ENCODE assay signal across 8 mouse cellular contexts in the genomic region with DNA sequence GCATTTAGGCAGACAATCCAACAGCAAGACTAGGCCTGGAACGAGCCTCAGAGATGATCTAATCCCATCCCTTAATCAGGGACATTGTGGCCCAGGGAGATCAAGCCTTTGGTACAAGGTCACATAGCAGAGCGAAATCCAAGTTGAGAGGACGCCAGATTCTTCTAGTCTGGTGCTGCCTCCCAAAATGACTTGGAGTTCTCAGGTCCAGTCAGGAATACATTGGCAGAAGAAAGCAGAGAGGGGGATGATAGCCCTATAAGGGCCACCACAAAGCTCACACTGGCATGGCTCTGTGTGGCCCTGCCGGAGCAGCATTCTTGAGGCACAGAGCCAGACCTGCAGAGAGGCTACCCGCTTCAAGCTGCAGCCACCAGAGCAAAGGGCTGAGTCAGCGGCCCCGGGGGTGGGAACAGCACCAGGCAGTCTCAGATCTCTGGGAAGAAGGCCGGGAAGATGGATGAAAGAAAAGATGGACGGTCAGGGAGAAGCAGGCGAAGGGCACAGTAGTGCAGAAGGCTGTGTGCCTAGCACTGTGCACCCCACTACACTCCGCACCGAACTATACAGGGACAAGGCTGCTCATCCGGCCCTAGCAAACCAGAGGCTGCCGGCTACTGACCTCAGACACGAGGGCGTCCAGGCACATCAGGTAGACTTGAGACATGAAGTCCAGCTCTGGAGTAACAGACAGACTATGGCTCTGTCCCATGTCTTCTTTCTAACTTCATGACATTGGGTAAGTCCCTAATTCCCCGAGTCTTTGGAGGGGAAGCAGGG. TPM values are rescaled to one million over a fixed set of nuclear protein-coding genes. Genes with fewer than 3 reads are reported as not detected.
DNase-seq lines count a peak whose midpoint lies in the region; ATAC-seq lines count a peak whose summit lies in the region.

A gene (minus strand): TSS at position 746 of the 780 bp plus-strand sequence.

- WGBS in neural tube, embryonic 11.5 days: 72% methylated on average over 17 of the region's 17 CpGs
- WGBS in embryonic facial prominence, embryonic 10.5 days: 73% methylated on average over 17 of the region's 17 CpGs
- 61% methylated on average over 17 of the region's 17 CpGs for WGBS in heart, embryonic 11.5 days (ENCODE audit: insufficient replicate concordance)
- 65% methylated on average over 17 of the region's 17 CpGs for WGBS in kidney, embryonic 16.5 days

- no peaks in the 10 kb centered on the region for H3K36me3 ChIP-seq in neural tube, embryonic 11.5 days (ENCODE audit: control insufficient read depth, insufficient read depth, low read length)
- H3K36me3 ChIP-seq in embryonic facial prominence, embryonic 10.5 days (replicated peaks): no peaks in the 10 kb centered on the region
- H3K36me3 ChIP-seq in heart, embryonic 11.5 days (ENCODE audit: control insufficient read depth, insufficient read depth, low read length): no peaks in the 10 kb centered on the region
- H3K36me3 ChIP-seq in kidney, embryonic 16.5 days (ENCODE audit: insufficient read depth, low read length): no peaks in the 10 kb centered on the region

- no peak for DNase-seq in neural tube, embryonic 11.5 days (ENCODE audit: low spot score)
- DNase-seq in neural tube, embryonic 10.5 days (ENCODE audit: extremely low spot score, low spot score): no peak
- DNase-seq in embryonic facial prominence, embryonic 10.5 days (ENCODE audit: low spot score): no peak
- peak; percentile 41 to 67 for DNase-seq in lung, postnatal 4 days
- no peak for DNase-seq in frontal cortex, postnatal 14 days (ENCODE audit: low spot score in 2 of 2)

- peak within 1 kb of the TSS; percentile 51 for H3K4me2 ChIP-seq in neural tube, embryonic 11.5 days (ENCODE audit: low read depth)
- peak within 1 kb of the TSS; percentile 64 for H3K4me2 ChIP-seq in heart, embryonic 11.5 days
- H3K4me2 ChIP-seq in kidney, embryonic 16.5 days (replicated peaks; ENCODE audit: low read depth, low read length): peak within 1 kb of the TSS; percentile 56

- peak within 1 kb of the TSS; percentile 15 for H3K4me3 ChIP-seq in neural tube, embryonic 11.5 days (ENCODE audit: low read depth, low read length)
- H3K4me3 ChIP-seq in embryonic facial prominence, embryonic 10.5 days: peak within 1 kb of the TSS; percentile 58
- H3K4me3 ChIP-seq in heart, embryonic 11.5 days (ENCODE audit: low read depth, low read length): peak within 1 kb of the TSS; percentile 41
- peak within 1 kb of the TSS; percentile 45 for H3K4me3 ChIP-seq in kidney, embryonic 16.5 days (ENCODE audit: low read length)

- H3K9me3 ChIP-seq in neural tube, embryonic 11.5 days (ENCODE audit: control insufficient read depth, low read length): no peaks in the 10 kb centered on the region
- H3K9me3 ChIP-seq in embryonic facial prominence, embryonic 10.5 days: no peaks in the 10 kb centered on the region
- no peaks in the 10 kb centered on the region for H3K9me3 ChIP-seq in heart, embryonic 11.5 days (replicated peaks; ENCODE audit: control insufficient read depth, low read length)
- no peaks in the 10 kb centered on the region for H3K9me3 ChIP-seq in kidney, embryonic 16.5 days (ENCODE audit: low read length)

- no peaks in the 10 kb centered on the region for H3K27me3 ChIP-seq in neural tube, embryonic 11.5 days (ENCODE audit: control insufficient read depth, insufficient read depth, low read length)
- peaks cover 31% of the 10 kb centered on the region for H3K27me3 ChIP-seq in embryonic facial prominence, embryonic 10.5 days (replicated peaks; ENCODE audit: low read depth, poor library complexity, severe bottlenecking)
- H3K27me3 ChIP-seq in heart, embryonic 11.5 days (ENCODE audit: control insufficient read depth, insufficient read depth, low read length): no peaks in the 10 kb centered on the region
- no peaks in the 10 kb centered on the region for H3K27me3 ChIP-seq in kidney, embryonic 16.5 days (ENCODE audit: insufficient read depth, low read length)

- ATAC-seq in neural tube, embryonic 11.5 days (ENCODE audit: insufficient read depth, low FRiP score, low TSS enrichment): no peak
- ATAC-seq in heart, embryonic 11.5 days (replicated peaks; ENCODE audit: insufficient number of reproducible peaks, low FRiP score, low TSS enrichment): no peak
- no peak for ATAC-seq in kidney, embryonic 16.5 days (ENCODE audit: low FRiP score, low TSS enrichment)
- no peak for ATAC-seq in megakaryocyte progenitor cell, adult 5-6 weeks (replicated peaks; ENCODE audit: poor library complexity)

- H3K4me1 ChIP-seq in neural tube, embryonic 11.5 days (ENCODE audit: control insufficient read depth, insufficient read depth, low read length): peaks cover 12% of the 10 kb centered on the region
- peaks cover 43% of the 10 kb centered on the region for H3K4me1 ChIP-seq in embryonic facial prominence, embryonic 10.5 days
- H3K4me1 ChIP-seq in heart, embryonic 11.5 days (ENCODE audit: control insufficient read depth, insufficient read depth, low read length): peaks cover 39% of the 10 kb centered on the region
- peaks cover 54% of the 10 kb centered on the region for H3K4me1 ChIP-seq in kidney, embryonic 16.5 days (ENCODE audit: insufficient read depth, low read length)

- H3K27ac ChIP-seq in neural tube, embryonic 11.5 days (ENCODE audit: low read depth, low read length): peak within 1 kb of the TSS; percentile 23
- H3K27ac ChIP-seq in embryonic facial prominence, embryonic 10.5 days (replicated peaks): peak within 1 kb of the TSS; percentile 87
- H3K27ac ChIP-seq in heart, embryonic 11.5 days (ENCODE audit: low read depth, low read length): peak within 1 kb of the TSS; percentile 80
- H3K27ac ChIP-seq in kidney, embryonic 16.5 days (ENCODE audit: low read length): peak within 1 kb of the TSS; percentile 85

- peak within 1 kb of the TSS; percentile 51 for H3K9ac ChIP-seq in neural tube, embryonic 11.5 days (ENCODE audit: low read length)
- H3K9ac ChIP-seq in heart, embryonic 11.5 days (ENCODE audit: low read depth, low read length): peak within 1 kb of the TSS; percentile 81
- H3K9ac ChIP-seq in kidney, embryonic 16.5 days (replicated peaks; ENCODE audit: low read length): peak within 1 kb of the TSS; percentile 70

RNA-seq across cellular contexts. Expression of the gene that starts here (rescaled TPM):
- polyA plus RNA-seq in neural tube, embryonic 11.5 days (2014; fragmentation: Nextera tagmentation; extraction: Ambion mirVana): 11.8 and 12.8 TPM in 2 replicates
- 9.6 and 10.4 TPM in 2 replicates for polyA plus RNA-seq in embryonic facial prominence, embryonic 10.5 days (2016; fragmentation: Nextera tagmentation; extraction: Ambion mirVana)
- 36.3 and 37.0 TPM in 2 replicates for polyA plus RNA-seq in heart, embryonic 11.5 days (2014; fragmentation: Nextera tagmentation; extraction: Ambion mirVana)
- polyA plus RNA-seq in kidney, embryonic 16.5 days (2015; fragmentation: Nextera tagmentation; extraction: Ambion mirVana): 33.2 and 33.7 TPM in 2 replicates
- 4.8 and 5.3 TPM in 2 replicates for total RNA-seq in megakaryocyte progenitor cell, adult 5-6 weeks (2015)
- 0.30 and 0.46 TPM in 2 replicates for total RNA-seq in megakaryocyte progenitor cell, adult 5-6 weeks (2017)

Comparison
In these comparisons a context has a peak if more than half of its experiments do, and no peak if none do; other contexts are left out.
1. DNase-seq: peak in lung, postnatal 4 days (2 of 2); none in neural tube, embryonic 11.5 days (single experiment), neural tube, embryonic 10.5 days (single experiment), embryonic facial prominence, embryonic 10.5 days (single experiment) and frontal cortex, postnatal 14 days (0 of 2).
2. H3K27ac ChIP-seq: peak in every context shown above with its lines; median percentile 87 in embryonic facial prominence, embryonic 10.5 days; 85 in kidney, embryonic 16.5 days; 80 in heart, embryonic 11.5 days; 23 in neural tube, embryonic 11.5 days.
3. Peak in every context shown above with its lines, with median percentiles within 50 percentile points of each other: H3K4me2 ChIP-seq, H3K4me3 ChIP-seq and H3K9ac ChIP-seq.